In the genomic region with DNA sequence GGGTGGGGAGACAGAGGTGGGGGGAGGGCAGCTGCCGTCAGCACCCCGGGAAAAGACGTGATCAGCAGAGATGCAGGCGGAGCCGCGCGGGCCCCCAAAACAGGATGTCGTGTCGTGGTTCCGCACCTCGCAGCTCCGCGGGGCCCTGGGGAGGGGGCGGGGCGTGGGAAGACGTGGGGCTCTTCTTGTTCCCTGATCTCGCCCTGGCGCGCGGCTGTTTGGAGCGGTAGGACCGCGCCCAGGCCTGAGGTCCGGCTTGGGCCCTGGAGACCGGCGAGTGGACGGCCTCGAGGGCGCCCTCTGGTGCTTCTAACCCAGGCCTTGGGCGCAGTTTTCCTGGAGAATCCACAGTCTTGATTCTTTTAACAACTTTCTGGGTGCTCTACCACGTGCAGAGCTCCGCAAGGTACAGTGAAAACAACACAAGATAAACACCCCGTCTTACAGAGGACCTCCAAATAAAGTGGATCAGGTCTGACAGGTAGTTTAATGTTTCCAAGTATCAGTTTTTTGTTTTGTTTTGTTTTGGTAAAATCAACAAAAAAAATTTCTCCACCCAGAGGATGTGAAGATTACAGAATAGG, we compare ENCODE assay signal across 8 mouse cellular contexts. TPM values are rescaled to one million over a fixed set of nuclear protein-coding genes. Genes with fewer than 3 reads are reported as not detected.
DNase-seq lines count a peak whose midpoint lies in the region; ATAC-seq lines count a peak whose summit lies in the region.

No protein-coding gene starts in this region.

- no peaks in the 10 kb centered on the region for H3K36me3 ChIP-seq in embryonic facial prominence, embryonic 13.5 days
- no peaks in the 10 kb centered on the region for H3K36me3 ChIP-seq in midbrain, embryonic 10.5 days

- DNase-seq in B cell, adult 2 months, result peak; percentile 94 to 95
- DNase-seq in adrenal gland, postnatal 4 days (ENCODE audit: low spot score in 2 of 2), result peak; percentile 73 to 88
- DNase-seq in heart, adult 18-20 months, result peak; percentile 95 to 98
- DNase-seq in kidney, adult 18-20 months, result peak; percentile 94
- peak; percentile 88 for DNase-seq in left cerebral cortex, postnatal 4 days
- DNase-seq in midbrain, embryonic 10.5 days (ENCODE audit: low spot score), result peak; percentile 89
- DNase-seq in spleen, adult 18-20 months, result peak; percentile 91 to 94

- H3K9ac ChIP-seq in embryonic facial prominence, embryonic 13.5 days, result peak overlapping the region; percentile 92

- H3K4me2 ChIP-seq in embryonic facial prominence, embryonic 13.5 days, result peak overlapping the region; percentile 77

- WGBS in embryonic facial prominence, embryonic 13.5 days, result under 1% methylated on average over 31 of the region's 33 CpGs
- under 1% methylated on average over 33 of the region's 33 CpGs for WGBS in midbrain, embryonic 10.5 days

- ATAC-seq in embryonic facial prominence, embryonic 13.5 days (ENCODE audit: insufficient number of reproducible peaks, insufficient read depth, low FRiP score, low TSS enrichment, low read depth), result peak; percentile 48

- peaks cover 36% of the 10 kb centered on the region for H3K4me1 ChIP-seq in embryonic facial prominence, embryonic 13.5 days
- H3K4me1 ChIP-seq in midbrain, embryonic 10.5 days, result peaks cover 46% of the 10 kb centered on the region

- H3K27me3 ChIP-seq in embryonic facial prominence, embryonic 13.5 days, result no peaks in the 10 kb centered on the region
- no peaks in the 10 kb centered on the region for H3K27me3 ChIP-seq in midbrain, embryonic 10.5 days (ENCODE audit: low read depth, poor library complexity, severe bottlenecking)

- H3K9me3 ChIP-seq in embryonic facial prominence, embryonic 13.5 days, result no peaks in the 10 kb centered on the region
- no peaks in the 10 kb centered on the region for H3K9me3 ChIP-seq in midbrain, embryonic 10.5 days (replicated peaks)

- H3K4me3 ChIP-seq in embryonic facial prominence, embryonic 13.5 days, result peak overlapping the region; percentile 80
- H3K4me3 ChIP-seq in midbrain, embryonic 10.5 days, result peak overlapping the region; percentile 90

- peak overlapping the region; percentile 99 for H3K27ac ChIP-seq in embryonic facial prominence, embryonic 13.5 days
- H3K27ac ChIP-seq in midbrain, embryonic 10.5 days (replicated peaks), result peak overlapping the region; percentile 95

- intact Hi-C loops in left cerebral cortex, postnatal 4 days (cut with DNase I), result no loop called here

RNA-seq across cellular contexts. Expression of a gene that starts 5.1 kb away (rescaled TPM):
- total RNA-seq in adrenal gland, postnatal 4 days (2021), result 10 to 100 TPM; 57.3 to 57.5 TPM
- 59.5 and 60.7 TPM in 2 replicates for polyA plus RNA-seq in embryonic facial prominence, embryonic 13.5 days (2015; fragmentation: Nextera tagmentation; extraction: Ambion mirVana)
- 10 to 100 TPM; 19.6 to 26.9 TPM for total RNA-seq in heart, adult 18-20 months (2021)
- total RNA-seq in left cerebral cortex, postnatal 4 days (2021), result 10 to 100 TPM; 11.3 to 12.3 TPM
- 34.8 and 34.9 TPM in 2 replicates for polyA plus RNA-seq in midbrain, embryonic 10.5 days (2016; fragmentation: Nextera tagmentation; extraction: Ambion mirVana)

RNA-seq across cellular contexts. Expression of a gene that starts 16.9 kb away (rescaled TPM):
- total RNA-seq in adrenal gland, postnatal 4 days (2021), result 10 to 100 TPM; 68.2 to 74.1 TPM
- 27.7 and 30.1 TPM in 2 replicates for polyA plus RNA-seq in embryonic facial prominence, embryonic 13.5 days (2015; fragmentation: Nextera tagmentation; extraction: Ambion mirVana)
- 10 to 100 TPM; 20.7 to 25.8 TPM for total RNA-seq in heart, adult 18-20 months (2021)
- 10 to 100 TPM; 43.5 to 45.7 TPM for total RNA-seq in left cerebral cortex, postnatal 4 days (2021)
- polyA plus RNA-seq in midbrain, embryonic 10.5 days (2016; fragmentation: Nextera tagmentation; extraction: Ambion mirVana), result 11.7 and 12.4 TPM in 2 replicates

RNA-seq across cellular contexts. Expression of a gene that starts 40.7 kb away (rescaled TPM):
- 100 to 1,000 TPM; 130 TPM for total RNA-seq in adrenal gland, postnatal 4 days (2021)
- polyA plus RNA-seq in embryonic facial prominence, embryonic 13.5 days (2015; fragmentation: Nextera tagmentation; extraction: Ambion mirVana), result 93.5 and 98.9 TPM in 2 replicates
- total RNA-seq in heart, adult 18-20 months (2021), result 10 to 100 TPM; 77.6 to 82.5 TPM
- total RNA-seq in left cerebral cortex, postnatal 4 days (2021), result 10 to 100 TPM; 36.7 to 39.0 TPM
- polyA plus RNA-seq in midbrain, embryonic 10.5 days (2016; fragmentation: Nextera tagmentation; extraction: Ambion mirVana), result 48.7 and 49.2 TPM in 2 replicates

RNA-seq across cellular contexts. Expression of a gene that starts 40.7 kb away (rescaled TPM):
- 10 to 100 TPM; 61.4 to 67.3 TPM for total RNA-seq in adrenal gland, postnatal 4 days (2021)
- 37.1 and 38.7 TPM in 2 replicates for polyA plus RNA-seq in embryonic facial prominence, embryonic 13.5 days (2015; fragmentation: Nextera tagmentation; extraction: Ambion mirVana)
- 10 to 100 TPM; 31.0 to 35.4 TPM for total RNA-seq in heart, adult 18-20 months (2021)
- total RNA-seq in left cerebral cortex, postnatal 4 days (2021), result 10 to 100 TPM; 39.4 to 41.2 TPM
- 43.9 and 44.4 TPM in 2 replicates for polyA plus RNA-seq in midbrain, embryonic 10.5 days (2016; fragmentation: Nextera tagmentation; extraction: Ambion mirVana)

Comparison
In these comparisons a context has a peak if more than half of its experiments do, and no peak if none do; other contexts are left out.
1. Peak in every context shown above with its lines: DNase-seq, ATAC-seq, H3K4me3 ChIP-seq and H3K27ac ChIP-seq.